Mouse (Mus musculus): Measurements from ENCODE around the gene Olfr1082. TPM values are rescaled to one million over a fixed set of nuclear protein-coding genes. Genes with fewer than 3 reads are reported as not detected.

Olfr1082 gene
- not detected for polyA plus RNA-seq (2014; fragmentation: Illumina TruSeq; extraction: RNeasy Lipid Tissue Mini Kit (QIAGEN cat#74804); ENCODE audit: low read depth, low replicate concordance)

DNA sequence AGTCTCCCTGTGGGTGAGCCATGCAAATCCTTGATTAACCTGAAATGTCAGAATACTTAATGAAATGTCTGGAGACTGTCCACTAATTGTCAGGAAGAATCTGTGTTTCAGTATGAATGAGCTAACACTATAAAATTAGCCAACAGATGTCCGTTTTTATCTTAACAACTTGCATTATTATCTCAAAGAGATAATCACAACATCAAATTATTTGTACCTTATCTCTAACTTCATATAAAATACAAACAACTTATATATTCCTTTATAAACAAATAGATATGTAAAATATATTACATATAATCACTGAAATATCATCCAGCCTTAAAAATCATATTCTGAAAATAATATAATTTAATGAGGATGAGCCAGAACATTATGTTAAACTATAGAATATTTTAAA is at the start of gene Olfr1082:
Gene Olfr1082 (minus strand): TSS at position 101 of the 400 bp plus-strand sequence.

DNA sequence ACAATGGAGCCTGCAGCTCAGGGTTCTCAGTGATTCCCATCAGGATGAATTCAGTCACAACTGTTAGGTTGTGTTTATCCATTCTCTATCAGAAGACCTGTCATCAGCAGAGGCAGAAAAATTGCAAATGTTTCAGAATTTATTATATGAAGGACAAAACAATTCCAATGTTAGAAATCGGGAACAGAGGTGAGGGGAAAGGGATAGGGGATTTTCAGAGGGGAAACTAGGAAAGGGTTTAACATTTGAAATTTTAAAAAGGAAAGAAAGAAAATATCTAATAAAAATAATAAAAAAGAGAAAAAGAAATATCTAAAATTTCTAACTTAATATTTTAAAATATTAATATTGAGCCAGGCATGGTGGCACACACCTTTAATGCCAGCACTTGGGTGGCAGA is 40.9 kb upstream of the Olfr1082 start, which contains the start of gene Olfr1084:
Gene Olfr1084 (minus strand): TSS at position 101 of the 400 bp plus-strand sequence.

DNA sequence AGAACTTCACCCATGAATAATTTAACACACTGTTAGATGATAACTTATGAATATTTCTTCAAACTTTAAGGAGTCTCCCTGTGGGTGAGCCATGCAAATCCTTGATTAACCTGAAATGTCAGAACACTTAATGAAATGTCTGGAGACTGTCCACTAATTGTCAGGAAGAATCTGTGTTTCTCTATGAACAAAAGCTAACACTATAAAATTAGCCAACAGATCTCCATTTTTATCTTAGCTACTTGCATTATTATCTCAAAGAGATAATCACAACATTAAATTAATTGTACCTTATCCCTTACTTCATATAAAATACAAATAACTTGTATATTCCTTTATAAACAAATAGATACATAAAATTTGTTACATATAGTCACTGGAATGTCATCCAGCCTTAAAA is 40.6 kb downstream of the Olfr1082 start, which contains the start of gene Olfr1080:
Gene Olfr1080 (minus strand): TSS at position 101 of the 400 bp plus-strand sequence.

Other genes with a start within 250 kb of the Olfr1082 start
- not detected for gene Olfr1055, start 248.7 kb downstream of the Olfr1082 start, polyA plus RNA-seq (2014; fragmentation: Illumina TruSeq; extraction: RNeasy Lipid Tissue Mini Kit (QIAGEN cat#74804); ENCODE audit: low read depth, low replicate concordance)
- not detected for gene Olfr1056, start 236.5 kb downstream of the Olfr1082 start, polyA plus RNA-seq (2014; fragmentation: Illumina TruSeq; extraction: RNeasy Lipid Tissue Mini Kit (QIAGEN cat#74804); ENCODE audit: low read depth, low replicate concordance)
- not detected for gene Olfr1057, start 220.6 kb downstream of the Olfr1082 start, polyA plus RNA-seq (2014; fragmentation: Illumina TruSeq; extraction: RNeasy Lipid Tissue Mini Kit (QIAGEN cat#74804); ENCODE audit: low read depth, low replicate concordance)
- not detected for gene Olfr1058, start 210.4 kb downstream of the Olfr1082 start, polyA plus RNA-seq (2014; fragmentation: Illumina TruSeq; extraction: RNeasy Lipid Tissue Mini Kit (QIAGEN cat#74804); ENCODE audit: low read depth, low replicate concordance)
- gene Olfr1061, start 184.9 kb downstream of the Olfr1082 start, polyA plus RNA-seq (2014; fragmentation: Illumina TruSeq; extraction: RNeasy Lipid Tissue Mini Kit (QIAGEN cat#74804); ENCODE audit: low read depth, low replicate concordance), result not detected
- not detected for gene Olfr1062, start 172.2 kb downstream of the Olfr1082 start, polyA plus RNA-seq (2014; fragmentation: Illumina TruSeq; extraction: RNeasy Lipid Tissue Mini Kit (QIAGEN cat#74804); ENCODE audit: low read depth, low replicate concordance)
- gene Olfr1065, start 148.4 kb downstream of the Olfr1082 start, polyA plus RNA-seq (2014; fragmentation: Illumina TruSeq; extraction: RNeasy Lipid Tissue Mini Kit (QIAGEN cat#74804); ENCODE audit: low read depth, low replicate concordance), result not detected
- gene Olfr1066, start 142.7 kb downstream of the Olfr1082 start, polyA plus RNA-seq (2014; fragmentation: Illumina TruSeq; extraction: RNeasy Lipid Tissue Mini Kit (QIAGEN cat#74804); ENCODE audit: low read depth, low replicate concordance), result not detected
- gene Olfr228, start 111.6 kb downstream of the Olfr1082 start, polyA plus RNA-seq (2014; fragmentation: Illumina TruSeq; extraction: RNeasy Lipid Tissue Mini Kit (QIAGEN cat#74804); ENCODE audit: low read depth, low replicate concordance), result not detected
- gene Olfr1076, start 90.5 kb downstream of the Olfr1082 start, polyA plus RNA-seq (2014; fragmentation: Illumina TruSeq; extraction: RNeasy Lipid Tissue Mini Kit (QIAGEN cat#74804); ENCODE audit: low read depth, low replicate concordance), result not detected
- not detected for gene Olfr1079, start 56.5 kb downstream of the Olfr1082 start, polyA plus RNA-seq (2014; fragmentation: Illumina TruSeq; extraction: RNeasy Lipid Tissue Mini Kit (QIAGEN cat#74804); ENCODE audit: low read depth, low replicate concordance)
- not detected for gene Olfr1080, start 40.7 kb downstream of the Olfr1082 start, polyA plus RNA-seq (2014; fragmentation: Illumina TruSeq; extraction: RNeasy Lipid Tissue Mini Kit (QIAGEN cat#74804); ENCODE audit: low read depth, low replicate concordance)
- gene Olfr1084, start 40.8 kb upstream of the Olfr1082 start, polyA plus RNA-seq (2014; fragmentation: Illumina TruSeq; extraction: RNeasy Lipid Tissue Mini Kit (QIAGEN cat#74804); ENCODE audit: low read depth, low replicate concordance), result not detected
- gene Olfr1085, start 63.1 kb upstream of the Olfr1082 start, polyA plus RNA-seq (2014; fragmentation: Illumina TruSeq; extraction: RNeasy Lipid Tissue Mini Kit (QIAGEN cat#74804); ENCODE audit: low read depth, low replicate concordance), result not detected
- gene Olfr1086, start 81.1 kb upstream of the Olfr1082 start, polyA plus RNA-seq (2014; fragmentation: Illumina TruSeq; extraction: RNeasy Lipid Tissue Mini Kit (QIAGEN cat#74804); ENCODE audit: low read depth, low replicate concordance), result not detected
- gene Olfr1087, start 99.4 kb upstream of the Olfr1082 start, polyA plus RNA-seq (2014; fragmentation: Illumina TruSeq; extraction: RNeasy Lipid Tissue Mini Kit (QIAGEN cat#74804); ENCODE audit: low read depth, low replicate concordance), result not detected
- gene Olfr1089, start 134.7 kb upstream of the Olfr1082 start, polyA plus RNA-seq (2014; fragmentation: Illumina TruSeq; extraction: RNeasy Lipid Tissue Mini Kit (QIAGEN cat#74804); ENCODE audit: low read depth, low replicate concordance), result not detected
- not detected for gene Olfr1090, start 160.0 kb upstream of the Olfr1082 start, polyA plus RNA-seq (2014; fragmentation: Illumina TruSeq; extraction: RNeasy Lipid Tissue Mini Kit (QIAGEN cat#74804); ENCODE audit: low read depth, low replicate concordance)
- not detected for gene Olfr1093, start 183.5 kb upstream of the Olfr1082 start, polyA plus RNA-seq (2014; fragmentation: Illumina TruSeq; extraction: RNeasy Lipid Tissue Mini Kit (QIAGEN cat#74804); ENCODE audit: low read depth, low replicate concordance)
- gene Olfr141, start 211.1 kb upstream of the Olfr1082 start, polyA plus RNA-seq (2014; fragmentation: Illumina TruSeq; extraction: RNeasy Lipid Tissue Mini Kit (QIAGEN cat#74804); ENCODE audit: low read depth, low replicate concordance), result not detected
- gene Olfr1094, start 225.7 kb upstream of the Olfr1082 start, polyA plus RNA-seq (2014; fragmentation: Illumina TruSeq; extraction: RNeasy Lipid Tissue Mini Kit (QIAGEN cat#74804); ENCODE audit: low read depth, low replicate concordance), result not detected